Mouse (Mus musculus): ENCODE data around the gene Gm13305. TPM values are rescaled to one million over a fixed set of nuclear protein-coding genes. Genes with fewer than 3 reads are reported as not detected.

Gene Gm13305
- polyA plus RNA-seq, 1 experiment from 2014 or later, result not detected

Other genes starting within 250 kb of the Gm13305 start
- 1.7 and 2.1 TPM in 2 replicates for gene Gm20878, start 227.0 kb downstream of the Gm13305 start, polyA plus RNA-seq (2014; fragmentation: Nextera tagmentation; extraction: Ambion mirVana)
- gene Fam205a4, start 202.5 kb downstream of the Gm13305 start, polyA plus RNA-seq (2014; fragmentation: Nextera tagmentation; extraction: Ambion mirVana), result 0.15 and 0.18 TPM in 2 replicates
- 0.24 and 0.40 TPM in 2 replicates for gene Gm21093, start 133.9 kb downstream of the Gm13305 start, polyA plus RNA-seq (2014; fragmentation: Nextera tagmentation; extraction: Ambion mirVana)
- gene Gm3893, start 77.4 kb downstream of the Gm13305 start, polyA plus RNA-seq (2014; fragmentation: Nextera tagmentation; extraction: Ambion mirVana), result not detected in 2 replicates
- gene Gm13304, start 53.8 kb downstream of the Gm13305 start, polyA plus RNA-seq (2014; fragmentation: Nextera tagmentation; extraction: Ambion mirVana), result 2.8 TPM in 1 of 2 replicates, not detected in the other
- gene Gm13306, start 15.2 kb downstream of the Gm13305 start, polyA plus RNA-seq (2014; fragmentation: Nextera tagmentation; extraction: Ambion mirVana), result not detected in 2 replicates
- not detected in 2 replicates for gene Gm10600, start 72.0 kb upstream of the Gm13305 start, polyA plus RNA-seq (2014; fragmentation: Nextera tagmentation; extraction: Ambion mirVana)
- gene Ccl21b, start 87.2 kb upstream of the Gm13305 start, polyA plus RNA-seq (2014; fragmentation: Nextera tagmentation; extraction: Ambion mirVana), result not detected in 2 replicates
- gene Gm21953, start 125.7 kb upstream of the Gm13305 start, polyA plus RNA-seq (2014; fragmentation: Nextera tagmentation; extraction: Ambion mirVana), result not detected in 2 replicates
- gene Fam205a3, start 149.7 kb upstream of the Gm13305 start, polyA plus RNA-seq (2014; fragmentation: Nextera tagmentation; extraction: Ambion mirVana), result not detected in 2 replicates

All from hindbrain, embryonic 11.5 days (tissue).